Mouse (Mus musculus) midbrain, embryonic 16.5 days (tissue): ENCODE data around the gene Smc1b. TPM values are rescaled to one million over a fixed set of nuclear protein-coding genes. Genes with fewer than 3 reads are reported as not detected.
A peak's percentile ranks its signal among the peaks of the same experiment; 100 is the strongest.

Experiments used
- ATAC-seq: fragments of 200-750 bp; cut with Nextera tagmentation; 2 replicates; pipeline ENCODE4 v1.8.0; 2017; ENCODE audit warnings: moderate TSS enrichment
- H3K27ac ChIP-seq: fragments of 300-500 bp; sonication (generic); 2 replicates; pipeline ENCODE4 v1.5.1; 2014; ENCODE audit warnings: mild to moderate bottlenecking, low read length, mixed read lengths
- H3K27me3 ChIP-seq: fragments of 300-500 bp; sonication (generic); 2 replicates; pipeline ENCODE4 v1.6.1; 2014; ENCODE audit warnings: low read depth, low read length, mixed read lengths; ENCODE audit not compliant: control insufficient read depth, insufficient read depth
- H3K36me3 ChIP-seq: fragments of 300-500 bp; sonication (generic); 2 replicates; pipeline ENCODE4 v1.6.1; 2014; ENCODE audit warnings: mild to moderate bottlenecking, low read length, moderate library complexity, mixed read lengths; ENCODE audit not compliant: control insufficient read depth, insufficient read depth
- H3K4me1 ChIP-seq: fragments of 300-500 bp; sonication (generic); 2 replicates; pipeline ENCODE4 v1.6.1; 2014; ENCODE audit warnings: mild to moderate bottlenecking, low read length, mixed read lengths; ENCODE audit not compliant: control insufficient read depth, insufficient read depth
- H3K4me2 ChIP-seq: fragments of 300-500 bp; sonication (generic); 2 replicates; pipeline ENCODE4 v1.6.1; 2014; ENCODE audit warnings: mild to moderate bottlenecking, low read length, mixed read lengths
- H3K4me3 ChIP-seq: fragments of 300-500 bp; sonication (generic); 2 replicates; pipeline ENCODE4 v1.5.1; 2014; ENCODE audit warnings: low read depth, mild to moderate bottlenecking, low read length, moderate library complexity, mixed read lengths
- H3K9ac ChIP-seq: fragments of 300-500 bp; sonication (generic); 2 replicates; pipeline ENCODE4 v1.6.1; 2014; ENCODE audit warnings: low read depth, low read length, mixed read lengths
- H3K9me3 ChIP-seq: fragments of 300-500 bp; sonication (generic); replicated peaks from 2 replicates; pipeline ENCODE4 v1.6.1; 2014; ENCODE audit warnings: mild to moderate bottlenecking, low read length, mixed read lengths; ENCODE audit not compliant: control insufficient read depth, poor library complexity, severe bottlenecking
- WGBS: fragments of 180-500 bp; shearing (Covaris S2); extraction: QIAGEN DNeasy Blood & Tissue Kit; methylation state at CpG from one replicate; pipeline ENCODE4 v1.1.7; 2014; 5-methylcytosine and 5-hydroxymethylcytosine counted together
- polyA plus RNA-seq: library from polyadenylated mRNA; unstranded; fragments of >200 nt; fragmentation: Nextera tagmentation; extraction: Ambion mirVana; gene quantifications from 2 replicates; pipeline ENCODE4 v1.2.1, GENCODE M21; 2015

The Smc1b gene
- polyA plus RNA-seq, 1 experiment from 2014 or later, result 0.15 TPM

DNA sequence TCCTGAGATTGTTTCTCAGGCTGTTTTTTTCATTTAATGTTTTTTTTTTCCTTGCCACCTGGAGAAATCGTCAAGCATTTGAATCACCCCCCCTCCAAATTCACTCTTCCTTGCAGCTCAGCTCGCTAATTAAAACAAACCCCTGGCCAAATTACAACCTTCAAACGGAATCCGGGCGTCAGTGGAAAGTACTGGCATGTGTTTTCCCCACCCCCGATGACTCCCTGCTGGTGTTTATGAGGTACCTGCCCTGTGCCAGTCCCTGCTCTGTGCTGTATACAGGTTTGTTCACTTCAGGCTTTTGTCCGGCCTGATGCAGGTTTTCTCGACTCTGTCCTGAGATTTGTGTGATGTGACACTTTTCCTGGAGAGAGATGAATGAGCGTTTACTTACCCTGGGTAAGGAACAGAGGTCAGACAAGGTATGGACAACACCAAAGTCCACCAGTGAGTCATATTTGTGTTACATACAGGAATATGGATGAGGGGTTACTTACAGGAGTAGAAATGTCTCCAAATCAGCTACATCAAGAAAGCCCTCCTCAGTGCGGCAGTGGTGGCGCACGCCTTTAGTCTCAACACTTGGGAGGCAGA is 35.4 kb upstream of the Smc1b start:
- peak overlapping the region; percentile 53; the same call in 1 of the 2 replicates for H3K27ac ChIP-seq
- 58% methylated on average over 12 of the region's 12 CpGs for WGBS
- H3K9ac ChIP-seq, result no peak overlapping the region

DNA sequence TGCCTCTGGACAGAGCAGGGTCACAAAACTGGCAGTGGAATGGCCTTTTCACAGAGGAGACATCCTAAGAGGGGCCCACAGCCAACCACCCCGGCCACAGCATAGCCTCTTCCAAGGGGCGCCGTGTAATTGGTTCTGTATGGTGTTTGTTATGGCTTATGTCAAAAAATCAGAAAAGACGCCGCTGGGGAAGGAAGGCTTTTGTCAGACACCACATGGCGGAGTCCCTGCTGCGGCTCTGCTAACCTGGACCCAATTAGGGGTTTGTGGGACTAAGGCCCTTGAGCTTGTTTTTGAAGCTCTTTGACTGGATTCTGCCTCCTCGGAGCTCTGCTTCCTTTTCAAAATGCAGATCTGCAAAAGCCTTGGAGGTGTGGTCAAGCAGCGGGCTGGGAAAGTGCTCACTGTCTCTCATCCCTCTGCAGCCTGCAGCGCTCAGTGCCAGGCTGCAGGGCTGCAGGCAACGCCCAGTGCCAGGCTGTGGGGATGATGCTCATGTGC is 34.7 kb upstream of the Smc1b start:
- Histone ChIP-seq H3K9me3 (no peaks in the 10 kb centered on the region), H3K4me3 (no peak overlapping the region), H3K36me3 (no peaks in the 10 kb centered on the region), H3K27ac (peak overlapping the region; percentile 53), H3K27me3 (no peaks in the 10 kb centered on the region), H3K4me1 (peaks cover 12% of the 10 kb centered on the region), H3K9ac (peak overlapping the region; percentile 32), H3K4me2 (no peak overlapping the region; the same call in 1 of the 2 replicates)
- 6% methylated on average over 11 of the region's 11 CpGs for WGBS
- peak; percentile 79 for ATAC-seq

More for the DNA sequence above, 35.4 kb upstream of the Smc1b start:
- ATAC-seq, result no peak
- Histone ChIP-seq H3K4me3 (no peak overlapping the region), H3K9me3 (no peaks in the 10 kb centered on the region), H3K4me1 (peaks cover 12% of the 10 kb centered on the region), H3K4me2 (no peak overlapping the region), H3K36me3 (no peaks in the 10 kb centered on the region), H3K27me3 (no peaks in the 10 kb centered on the region)

DNA sequence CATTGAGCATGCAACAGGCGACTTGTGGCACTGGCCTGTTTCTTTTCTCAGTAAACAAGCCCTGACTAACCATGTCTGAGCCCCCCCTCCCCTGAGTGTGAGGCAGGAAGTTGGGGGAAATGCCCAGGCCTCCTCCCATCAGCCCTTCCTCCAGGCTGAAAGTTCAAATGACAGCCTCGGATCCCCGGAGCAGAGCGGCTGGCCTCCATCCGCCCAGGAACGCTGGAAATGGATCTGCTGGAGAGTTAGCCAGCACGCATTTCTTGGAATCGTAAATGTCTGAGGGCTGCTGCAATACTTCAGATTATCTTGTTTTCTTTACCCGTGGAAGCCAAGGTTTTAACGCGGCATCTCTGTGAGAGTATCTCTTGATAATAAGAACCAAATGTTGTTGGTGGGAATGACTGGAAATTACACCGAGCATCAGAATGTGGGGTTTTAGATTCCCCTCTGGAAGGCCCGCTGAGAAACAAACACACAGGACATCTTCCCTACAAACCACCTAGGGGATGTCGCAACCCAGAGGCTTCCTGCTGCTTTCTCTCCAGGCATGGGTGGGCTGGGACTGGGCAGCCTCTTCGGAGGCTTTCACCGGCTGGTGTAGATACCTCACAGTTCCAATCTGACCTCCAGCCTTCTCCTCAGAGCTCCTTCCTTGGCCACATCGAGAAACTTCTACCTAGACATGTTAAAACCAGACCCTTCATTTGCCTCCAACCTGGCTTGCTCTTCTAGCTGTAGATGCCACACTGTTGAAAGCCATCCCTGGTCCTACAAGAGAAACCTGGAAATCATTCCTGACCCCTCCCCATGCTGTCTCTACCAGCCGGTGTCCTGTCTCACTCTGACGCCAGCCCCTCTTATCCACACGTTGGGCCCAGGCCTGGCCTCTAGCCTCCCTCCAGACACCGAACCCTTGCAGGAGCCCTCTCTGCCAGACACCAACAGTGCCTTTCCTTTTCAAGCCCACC is 31.2 kb upstream of the Smc1b start:
- Histone ChIP-seq H3K27ac (no peak overlapping the region), H3K4me2 (no peak overlapping the region), H3K9me3 (no peaks in the 10 kb centered on the region), H3K36me3 (no peaks in the 10 kb centered on the region), H3K4me3 (no peak overlapping the region), H3K27me3 (no peaks in the 10 kb centered on the region), H3K4me1 (peaks cover 12% of the 10 kb centered on the region), H3K9ac (no peak overlapping the region)
- WGBS, result 71% methylated on average over 21 of the region's 21 CpGs
- no peak for ATAC-seq

DNA sequence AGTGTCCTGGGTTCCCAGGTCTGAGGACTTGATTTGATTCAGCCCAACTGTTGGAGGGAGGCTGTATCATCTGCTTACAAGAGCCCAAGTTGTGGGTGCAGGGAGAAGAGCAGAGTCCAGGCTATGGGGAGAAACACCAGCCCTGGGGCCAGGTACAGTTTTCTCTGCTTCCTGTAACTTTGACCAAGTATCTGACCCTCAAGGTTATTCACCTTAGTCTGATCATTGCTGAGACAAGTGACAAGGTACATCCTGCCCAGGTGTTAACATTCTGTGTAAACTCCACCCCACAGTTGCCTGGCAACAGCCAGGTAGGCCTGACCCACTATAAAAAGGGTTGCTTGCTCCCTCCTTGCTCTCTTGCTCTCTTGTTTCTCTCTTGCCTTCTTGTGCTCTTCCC is 29.7 kb upstream of the Smc1b start:
- H3K36me3 ChIP-seq, result no peaks in the 10 kb centered on the region
- no peak overlapping the region for H3K27ac ChIP-seq
- no peak overlapping the region for H3K4me3 ChIP-seq
- no peak for ATAC-seq
- peaks cover 4% of the 10 kb centered on the region for H3K4me1 ChIP-seq
- H3K9me3 ChIP-seq, result no peaks in the 10 kb centered on the region
- H3K4me2 ChIP-seq, result no peak overlapping the region
- H3K27me3 ChIP-seq, result no peaks in the 10 kb centered on the region
- H3K9ac ChIP-seq, result no peak overlapping the region

DNA sequence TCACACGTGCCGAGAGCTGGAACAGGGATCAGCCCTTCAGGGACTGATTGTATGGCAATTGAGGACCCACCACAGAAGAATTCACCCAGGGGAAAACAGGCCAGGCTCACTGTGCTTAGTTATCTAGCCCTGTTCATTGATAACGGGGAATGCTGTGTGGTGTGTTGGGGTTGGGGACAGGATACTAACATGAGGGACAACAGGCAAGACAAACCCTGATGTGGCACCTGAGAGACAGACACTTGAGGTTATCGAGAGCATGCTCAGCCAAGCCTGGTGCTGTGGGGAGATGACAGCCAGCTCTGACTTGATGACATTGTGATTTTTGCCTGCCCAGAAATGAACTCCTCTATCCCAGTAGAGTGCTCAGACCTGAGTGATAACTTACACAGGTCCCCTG is 24.4 kb upstream of the Smc1b start:
- Histone ChIP-seq H3K4me3 (no peak overlapping the region), H3K9me3 (no peaks in the 10 kb centered on the region), H3K9ac (no peak overlapping the region), H3K4me2 (no peak overlapping the region), H3K36me3 (no peaks in the 10 kb centered on the region), H3K4me1 (no peaks in the 10 kb centered on the region), H3K27ac (no peak overlapping the region), H3K27me3 (no peaks in the 10 kb centered on the region)
- ATAC-seq, result no peak
- WGBS, result 59% methylated on average over 4 of the region's 4 CpGs

DNA sequence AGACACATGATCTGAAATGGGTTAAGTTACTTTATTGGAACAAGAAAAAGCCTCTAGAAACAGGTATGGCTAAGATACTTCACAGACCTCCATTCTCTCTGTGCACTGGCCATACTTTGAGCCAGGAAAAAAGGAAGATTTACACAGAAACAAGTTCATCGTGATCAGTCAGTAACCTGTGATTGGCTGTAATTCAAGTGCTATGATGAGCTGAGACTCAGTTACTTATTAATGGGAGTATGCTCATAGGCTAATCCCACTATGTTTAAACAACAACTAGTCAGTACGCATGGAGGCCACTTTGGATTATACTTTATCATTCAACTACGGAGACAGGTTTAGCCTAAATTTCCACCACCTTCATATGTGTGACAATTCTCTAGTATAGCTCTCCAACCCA is 22.3 kb upstream of the Smc1b start:
- Histone ChIP-seq H3K27ac (no peak overlapping the region), H3K27me3 (no peaks in the 10 kb centered on the region), H3K9me3 (no peaks in the 10 kb centered on the region), H3K4me2 (no peak overlapping the region), H3K36me3 (no peaks in the 10 kb centered on the region), H3K4me1 (no peaks in the 10 kb centered on the region), H3K9ac (no peak overlapping the region), H3K4me3 (no peak overlapping the region)
- WGBS, result 96% methylated on average over 3 of the region's 3 CpGs
- ATAC-seq, result no peak

DNA sequence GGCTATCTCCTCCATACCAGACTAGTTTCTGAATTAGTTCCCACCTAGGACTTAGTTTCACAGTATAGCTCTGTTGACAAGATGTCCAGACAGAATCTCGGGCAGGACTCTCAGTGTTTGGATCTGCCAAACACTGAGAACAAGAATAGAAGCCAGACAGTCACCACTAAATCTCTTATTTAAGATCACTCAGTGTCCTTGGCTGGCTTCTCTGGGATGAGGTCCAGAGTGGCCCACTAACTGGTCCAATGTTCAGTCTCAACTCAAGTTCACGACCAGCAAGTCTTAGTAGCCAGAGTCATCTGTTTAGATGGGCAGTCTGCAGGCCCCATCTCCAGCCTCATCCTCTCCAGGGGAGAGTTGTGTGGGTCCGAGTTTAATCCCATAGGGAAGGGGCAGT is 20.8 kb upstream of the Smc1b start:
- no peak overlapping the region for H3K4me2 ChIP-seq
- no peak overlapping the region for H3K27ac ChIP-seq
- no peak for ATAC-seq
- H3K4me1 ChIP-seq, result no peaks in the 10 kb centered on the region
- H3K36me3 ChIP-seq, result no peaks in the 10 kb centered on the region
- H3K4me3 ChIP-seq, result no peak overlapping the region
- H3K9ac ChIP-seq, result no peak overlapping the region
- H3K27me3 ChIP-seq, result no peaks in the 10 kb centered on the region
- WGBS, result 78% methylated on average over 3 of the region's 3 CpGs
- H3K9me3 ChIP-seq, result no peaks in the 10 kb centered on the region

DNA sequence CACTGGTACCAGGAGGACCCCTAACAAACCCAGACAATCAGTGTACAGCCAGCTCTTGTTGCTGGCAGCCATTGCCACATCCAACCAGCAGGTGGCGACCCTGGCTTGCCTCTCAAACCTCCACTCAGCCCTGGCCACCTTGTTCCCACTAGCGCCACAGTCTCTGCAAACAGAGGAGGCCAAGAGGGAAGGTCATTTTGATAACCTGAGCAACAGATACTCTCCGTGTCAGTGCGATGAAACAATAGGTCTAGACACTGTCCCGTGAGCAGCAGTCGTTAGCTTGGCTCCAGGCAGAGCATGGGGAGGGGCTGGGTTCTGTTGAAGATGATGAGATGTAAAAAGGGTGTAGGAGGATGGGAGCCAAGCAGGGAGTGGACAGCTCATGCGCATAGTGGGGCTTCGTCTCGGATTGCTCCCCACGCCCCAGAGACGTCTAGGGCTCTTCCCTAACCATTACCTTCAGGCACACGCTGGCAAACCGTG is 19.7 kb upstream of the Smc1b start:
- peak; percentile 76 for ATAC-seq
- H3K36me3 ChIP-seq, result no peaks in the 10 kb centered on the region
- H3K4me2 ChIP-seq, result no peak overlapping the region
- WGBS, result 29% methylated on average over 13 of the region's 13 CpGs
- no peaks in the 10 kb centered on the region for H3K9me3 ChIP-seq
- H3K27me3 ChIP-seq, result no peaks in the 10 kb centered on the region
- no peaks in the 10 kb centered on the region for H3K4me1 ChIP-seq
- H3K4me3 ChIP-seq, result no peak overlapping the region
- H3K27ac ChIP-seq, result no peak overlapping the region
- no peak overlapping the region for H3K9ac ChIP-seq

DNA sequence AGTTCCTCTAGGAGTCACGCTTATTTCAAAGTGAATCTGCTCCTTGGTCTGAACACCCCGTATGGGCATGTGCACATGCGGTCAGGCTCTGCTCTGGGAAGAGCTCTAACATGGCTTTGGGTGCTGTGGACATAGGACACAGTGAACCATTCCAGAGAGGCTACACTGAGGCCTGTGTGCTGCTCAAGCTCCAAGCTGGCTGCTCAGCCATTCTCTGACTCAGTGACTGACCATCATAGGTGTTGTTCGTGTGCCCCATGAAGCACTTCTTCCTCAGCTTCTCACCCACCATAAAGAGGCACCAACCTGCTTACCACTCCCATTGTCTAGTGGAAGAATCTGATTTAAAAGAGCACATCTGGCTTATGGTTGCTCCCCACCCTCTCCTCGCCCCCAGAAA is 12.5 kb upstream of the Smc1b start:
- ATAC-seq, result no peak
- Histone ChIP-seq H3K4me1 (no peaks in the 10 kb centered on the region), H3K9me3 (no peaks in the 10 kb centered on the region), H3K36me3 (no peaks in the 10 kb centered on the region), H3K4me2 (no peak overlapping the region), H3K27ac (no peak overlapping the region), H3K4me3 (no peak overlapping the region), H3K27me3 (no peaks in the 10 kb centered on the region), H3K9ac (no peak overlapping the region)
- WGBS, result 90% methylated on average over 5 of the region's 5 CpGs
